Mouse (Mus musculus) liver, embryonic 14.5 days (tissue): ENCODE data around the gene Elovl6. TPM values are rescaled to one million over a fixed set of nuclear protein-coding genes. Genes with fewer than 3 reads are reported as not detected.
A peak's percentile ranks its signal among the peaks of the same experiment; 100 is the strongest.

Experiments used
- ATAC-seq: fragments of 200-750 bp; cut with Nextera tagmentation; 2 replicates; pipeline ENCODE4 v1.8.0; 2017; ENCODE audit warnings: moderate number of reproducible peaks, mild to moderate bottlenecking, moderate library complexity; ENCODE audit not compliant: insufficient read depth
- DNase-seq, 3 experiments: peaks; one replicate each; pipeline ENCODE4 v3.0.0-alpha.2; 2012 to 2013; ENCODE audit warnings: low read depth in 3 of 3, low spot score in 3 of 3
- H3K27ac ChIP-seq: fragments of 300-500 bp; sonication (generic); 2 replicates; pipeline ENCODE4 v1.5.1; 2014; ENCODE audit warnings: moderate library complexity, mild to moderate bottlenecking, control low read depth, inconsistent platforms
- H3K27me3 ChIP-seq: fragments of 300-500 bp; sonication (generic); 2 replicates; pipeline ENCODE4 v1.6.1; 2014; ENCODE audit warnings: mild to moderate bottlenecking, low read length, moderate library complexity; ENCODE audit not compliant: control insufficient read depth, insufficient read depth
- H3K36me3 ChIP-seq: fragments of 300-500 bp; sonication (generic); replicated peaks from 2 replicates; pipeline ENCODE4 v1.6.1; 2014; ENCODE audit warnings: low read depth; ENCODE audit not compliant: control insufficient read depth, insufficient read depth
- H3K4me1 ChIP-seq, 2 experiments: fragments of 200-500 bp in 1 of 2; fragments of 300-500 bp in 1 of 2; sonication (generic) in 1 of 2; replicated peaks; 2 replicates each; pipeline ENCODE4 v1.6.1; 2012 to 2014; ENCODE audit warnings: antibody characterized with exemption in 1 of 2, inconsistent platforms in 1 of 2, low read length in 1 of 2; ENCODE audit not compliant: control insufficient read depth in 2 of 2, insufficient read depth in 2 of 2
- H3K4me2 ChIP-seq: fragments of 300-500 bp; sonication (generic); 2 replicates; pipeline ENCODE4 v1.6.1; 2014; ENCODE audit warnings: low read depth, mild to moderate bottlenecking, control low read depth, moderate library complexity
- H3K4me3 ChIP-seq, 2 experiments: fragments of 200-500 bp in 1 of 2; fragments of 300-500 bp in 1 of 2; sonication (generic) in 1 of 2; 2 replicates each; pipeline ENCODE4 v1.5.1; 2012 to 2014; ENCODE audit warnings: low read depth in 2 of 2, low read length in 2 of 2, mild to moderate bottlenecking in 2 of 2, control low read depth in 1 of 2, inconsistent platforms in 1 of 2, moderate library complexity in 1 of 2; ENCODE audit not compliant: insufficient read depth in 1 of 2
- H3K9ac ChIP-seq: fragments of 300-500 bp; sonication (generic); replicated peaks from 2 replicates; pipeline ENCODE4 v1.6.1; 2014; ENCODE audit warnings: mild to moderate bottlenecking, control low read depth, moderate library complexity
- H3K9me3 ChIP-seq: fragments of 300-500 bp; sonication (generic); 2 replicates; pipeline ENCODE4 v1.6.1; 2016; ENCODE audit warnings: low read length, mixed read lengths; ENCODE audit not compliant: control insufficient read depth
- CTCF ChIP-seq: IDR thresholded peaks from 2 replicates; pipeline ENCODE4 v1.5.1; 2016; ENCODE audit warnings: antibody characterized with exemption, low read depth, control low read depth
- EP300 ChIP-seq: IDR thresholded peaks from 2 replicates; pipeline ENCODE4 v1.6.1; 2016; ENCODE audit warnings: antibody characterized with exemption, low read depth
- WGBS: fragments of 180-500 bp; shearing (Covaris S2); extraction: QIAGEN DNeasy Blood & Tissue Kit; methylation state at CpG from one replicate; pipeline ENCODE4 v1.1.7; 2014; ENCODE audit not compliant: insufficient replicate concordance; 5-methylcytosine and 5-hydroxymethylcytosine counted together
- polyA plus RNA-seq, 2 experiments: library from polyadenylated mRNA; depleted of rRNA in 1 of 2; stranded (reverse) in 1 of 2; unstranded in 1 of 2; fragments of >200 nt; fragmentation: Nextera tagmentation in 1 of 2; extraction: Ambion mirVana in 1 of 2; gene quantifications; 2 replicates each; pipeline versions ENCODE4 v1.2.1 to v1.2.3; 2012 to 2014

Gene Elovl6
- polyA plus RNA-seq, 2 experiments = 7.2 TPM

DNA sequence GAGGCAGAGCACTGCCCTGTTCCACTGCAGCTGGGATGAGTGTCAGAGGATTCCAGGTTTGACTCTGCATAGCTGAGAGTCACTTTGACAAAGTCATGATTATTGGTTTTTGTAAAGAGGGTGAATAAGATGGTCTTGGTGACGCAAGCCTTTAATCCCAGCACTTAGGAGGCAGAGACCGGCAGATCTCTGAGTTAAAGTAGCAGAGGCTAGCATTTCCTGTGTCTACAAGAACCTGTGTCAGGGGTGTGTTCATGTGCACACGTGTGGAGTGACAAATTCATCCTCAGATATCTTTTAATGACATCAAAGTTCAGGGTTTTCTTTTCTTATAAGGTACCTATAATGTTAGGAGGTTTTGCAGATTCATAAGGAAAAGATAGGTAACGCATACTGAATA lies 30.3 kb downstream of the Elovl6 start:
- no peaks in the 10 kb centered on the region for H3K27me3 ChIP-seq
- peaks cover 7 to 30% of the 10 kb centered on the region in 2 experiments for H3K4me1 ChIP-seq
- no peaks in the 10 kb centered on the region for H3K36me3 ChIP-seq
- no peak overlapping the region for H3K27ac ChIP-seq
- ATAC-seq (no peak), DNase-seq (no peak)
- H3K9ac ChIP-seq = no peak overlapping the region
- no peak overlapping the region for H3K4me2 ChIP-seq
- no peaks in the 10 kb centered on the region for H3K9me3 ChIP-seq
- 69% methylated on average over 4 of the region's 4 CpGs for WGBS
- H3K4me3 ChIP-seq = no peak overlapping the region
- TF ChIP-seq CTCF (no peak), EP300 (no peak)

DNA sequence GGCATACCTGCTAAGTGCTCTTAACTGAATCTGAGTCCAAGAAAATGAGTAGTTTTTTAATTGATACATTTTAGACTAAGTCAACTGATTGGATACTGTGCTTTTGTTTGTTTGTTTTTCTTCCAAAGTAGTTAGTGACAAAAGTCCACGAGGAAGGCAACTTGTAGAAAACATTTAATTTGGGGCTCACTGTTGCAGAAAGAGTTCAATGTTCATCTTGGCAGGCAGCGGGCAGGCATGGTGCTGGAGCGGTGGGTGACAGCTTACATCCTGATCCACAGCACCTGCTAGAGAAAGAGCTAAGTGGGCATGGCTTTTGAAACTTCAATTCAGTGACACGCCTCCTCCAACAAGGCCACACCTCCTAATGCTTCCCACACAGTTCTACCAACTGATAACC lies 31.7 kb downstream of the Elovl6 start:
- ATAC-seq (no peak), DNase-seq (no peak)
- WGBS = 82% methylated on average over 4 of the region's 4 CpGs

DNA sequence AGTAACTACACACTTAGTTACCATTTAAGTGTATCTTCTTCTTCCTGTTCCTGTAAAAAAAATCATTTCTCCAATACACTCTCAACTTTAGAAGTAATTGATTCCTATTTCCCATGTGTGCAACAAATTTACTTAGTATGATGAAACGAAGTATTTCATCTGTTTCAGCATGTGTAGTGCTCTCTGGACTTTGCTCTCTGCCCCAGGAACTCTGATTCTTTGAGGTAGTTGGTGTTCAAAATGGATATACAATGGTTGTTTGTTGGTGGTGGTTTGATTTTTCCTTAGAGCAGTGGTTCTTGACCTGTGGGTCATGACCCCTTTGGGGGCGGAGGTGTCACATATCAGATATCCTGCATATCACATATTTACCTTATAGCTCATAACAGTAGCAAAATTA lies 32.7 kb downstream of the Elovl6 start:
- no peaks in the 10 kb centered on the region for H3K36me3 ChIP-seq
- H3K9me3 ChIP-seq = no peaks in the 10 kb centered on the region
- no peak for ATAC-seq
- 63% methylated on average over 2 of the region's 2 CpGs for WGBS
- H3K4me3 ChIP-seq = no peak overlapping the region
- H3K4me2 ChIP-seq = no peak overlapping the region
- no peaks in the 10 kb centered on the region for H3K27me3 ChIP-seq
- H3K4me1 ChIP-seq = peaks cover 7 to 22% of the 10 kb centered on the region in 2 experiments
- H3K9ac ChIP-seq = no peak overlapping the region
- no peak for DNase-seq
- TF ChIP-seq CTCF (no peak), EP300 (no peak)
- H3K27ac ChIP-seq = no peak overlapping the region

More for the DNA sequence above, 31.7 kb downstream of the Elovl6 start:
- peaks cover 7 to 26% of the 10 kb centered on the region in 2 experiments for H3K4me1 ChIP-seq
- no peak overlapping the region for H3K27ac ChIP-seq
- no peaks in the 10 kb centered on the region for H3K27me3 ChIP-seq
- H3K4me2 ChIP-seq = no peak overlapping the region
- no peak for TF ChIP-seq CTCF
- H3K36me3 ChIP-seq = no peaks in the 10 kb centered on the region
- H3K4me3 ChIP-seq = no peak overlapping the region
- no peak overlapping the region for H3K9ac ChIP-seq
- no peaks in the 10 kb centered on the region for H3K9me3 ChIP-seq

DNA sequence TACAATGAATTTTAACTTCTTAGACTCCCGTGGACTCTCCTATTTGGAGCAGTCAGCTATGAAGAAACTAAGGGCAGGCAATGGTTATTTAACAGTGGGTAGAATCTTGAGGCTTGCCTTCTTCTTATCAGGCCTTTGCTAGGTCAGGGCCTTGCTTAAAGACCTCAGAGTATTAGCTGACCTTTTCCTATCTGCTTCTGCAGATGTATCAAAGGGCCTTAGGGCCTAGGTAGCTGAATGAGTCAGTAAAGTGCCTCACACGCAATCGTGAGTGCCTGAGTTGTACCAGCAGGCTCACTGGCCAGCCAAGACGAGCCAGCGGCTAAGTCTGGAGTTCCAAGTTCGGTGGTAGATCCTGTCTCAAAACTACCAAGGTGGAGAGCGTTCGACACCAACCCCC lies 33.3 kb downstream of the Elovl6 start:
- ATAC-seq (peak; percentile 76), DNase-seq (no peak)
- Histone ChIP-seq H3K4me3 (no peak overlapping the region), H3K27ac (no peak overlapping the region), H3K27me3 (no peaks in the 10 kb centered on the region), H3K36me3 (no peaks in the 10 kb centered on the region), H3K4me2 (no peak overlapping the region), H3K4me1 (peaks cover 7 to 18% of the 10 kb centered on the region in 2 experiments), H3K9ac (no peak overlapping the region), H3K9me3 (no peaks in the 10 kb centered on the region)
- TF ChIP-seq EP300 (no peak), CTCF (no peak)
- WGBS = 42% methylated on average over 8 of the region's 8 CpGs

DNA sequence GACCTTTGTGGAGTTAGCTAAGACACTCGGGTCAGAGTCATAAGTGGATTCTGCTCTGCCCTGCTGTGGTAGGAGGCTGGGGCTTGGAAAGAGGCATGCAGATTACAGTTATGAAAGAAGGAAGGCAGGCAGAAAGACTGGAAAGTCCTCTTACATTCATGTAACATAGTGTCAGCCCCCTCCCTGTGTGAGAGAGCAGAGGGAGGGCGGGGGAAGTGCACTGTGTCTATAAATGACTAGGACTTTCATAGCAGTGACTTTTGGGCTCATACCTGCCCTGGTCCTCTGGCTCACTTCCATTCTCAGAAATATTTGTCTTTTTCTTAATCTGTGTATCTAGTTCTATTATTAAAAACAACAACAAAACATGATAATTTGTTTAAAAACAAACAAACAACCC lies 33.9 kb downstream of the Elovl6 start:
- Histone ChIP-seq H3K4me3 (no peak overlapping the region), H3K4me2 (no peak overlapping the region), H3K4me1 (peaks cover 7 to 15% of the 10 kb centered on the region in 2 experiments), H3K9me3 (no peaks in the 10 kb centered on the region), H3K27me3 (no peaks in the 10 kb centered on the region), H3K36me3 (no peaks in the 10 kb centered on the region), H3K9ac (no peak overlapping the region), H3K27ac (no peak overlapping the region)
- peak; percentile 44; the same call in 1 of the 2 replicates for ATAC-seq
- no peak for DNase-seq
- WGBS = 61% methylated on average over 2 of the region's 2 CpGs
- TF ChIP-seq CTCF = no peak
- no peak for TF ChIP-seq EP300
